Mouse (Mus musculus): ENCODE measurements around the gene Oas1f. TPM values are rescaled to one million over a fixed set of nuclear protein-coding genes. Genes with fewer than 3 reads are reported as not detected.
"Not testable (repeated sequence)": the region's sequence is repeated elsewhere in the genome, so short reads cannot be mapped to it uniquely, and the experiment has no call there.

The Oas1f gene
- total and polyA plus RNA-seq, 3 experiments, result not detected

GRCm38 (mm10) chr5:120902056-120902455, 54.9 kb downstream of the Oas1f start:
- Histone ChIP-seq H3K9me3 (replicated peaks; ENCODE audit: low read length) (no peaks in the 10 kb centered on the region), H3K9ac (ENCODE audit: insufficient read depth, low read depth) (no peak overlapping the region), H3K4me1 (ENCODE audit: control insufficient read depth in 1 of 2, insufficient read depth in 2 of 2) (no peaks in the 10 kb centered on the region), H3K4me2 (ENCODE audit: insufficient read depth, low read depth, poor library complexity, severe bottlenecking) (no peak overlapping the region), H3K27ac (ENCODE audit: insufficient read depth, low read depth) (no peak overlapping the region), H3K79me2 (replicated peaks; ENCODE audit: control insufficient read depth, extremely low read depth, insufficient read depth, poor library complexity, severe bottlenecking) (no peaks in the 10 kb centered on the region), H3K4me3 (replicated peaks in 1 of 3; ENCODE audit: low read depth in 2 of 3, low read length in 2 of 3, poor library complexity in 1 of 3) (no peak overlapping the region), H3K36me3 (replicated peaks in 1 of 2; ENCODE audit: control insufficient read depth in 1 of 2, insufficient read depth in 1 of 2, low read length in 1 of 2) (no peaks in the 10 kb centered on the region), H3K27me3 (replicated peaks) (peaks cover 17% of the 10 kb centered on the region)
- dilution Hi-C loops (cut with MboI; ENCODE audit: extremely low pct_ligation_motif_present, extremely low pct_unique_long_range_greater_than_20kb, low sequenced_read_pairs) (no loop called here), in situ Hi-C loops (cut with MboI; ENCODE audit: low pct_ligation_motif_present, low pct_unique_long_range_greater_than_20kb, low sequenced_read_pairs) (no loop called here)
- TF ChIP-seq KAT2A (IDR thresholded peaks at IDR 0.05; ENCODE audit: insufficient replicate concordance, low read length), result no peak
- TF ChIP-seq GABPA (IDR thresholded peaks at IDR 0.05; ENCODE audit: insufficient replicate concordance, low read depth, low read length), result no peak
- no peak for TF ChIP-seq MXI1 (IDR thresholded peaks at IDR 0.05; ENCODE audit: low read depth, low read length)
- TF ChIP-seq NRF1 (IDR thresholded peaks at IDR 0.05; ENCODE audit: low read depth, low read length), result no peak
- no peak for TF ChIP-seq CTCF (conservative IDR thresholded peaks at IDR 0.05 in 1 of 2, IDR thresholded peaks at IDR 0.05 in 1 of 2; ENCODE audit: low read depth in 2 of 2, low read length in 2 of 2)
- TF ChIP-seq ZC3H11A (IDR thresholded peaks at IDR 0.05; ENCODE audit: low read depth, low read length), result no peak
- no peak for TF ChIP-seq JUN (IDR thresholded peaks at IDR 0.05; ENCODE audit: insufficient read depth, low read depth, low read length)
- TF ChIP-seq POLR2A (IDR thresholded peaks at IDR 0.05; ENCODE audit: low read depth, low read length), result no peak
- no peak for TF ChIP-seq EP300 (IDR thresholded peaks at IDR 0.05; ENCODE audit: low read length)
- TF ChIP-seq TCF12 (IDR thresholded peaks at IDR 0.05; ENCODE audit: low read depth, low read length), result no peak
- no peak for TF ChIP-seq ELF1 (IDR thresholded peaks at IDR 0.05; ENCODE audit: low read depth, low read length)
- no peak for TF ChIP-seq IRF4 (IDR thresholded peaks at IDR 0.05; ENCODE audit: low read depth, low read length)
- TF ChIP-seq ZNF384 (IDR thresholded peaks at IDR 0.05; ENCODE audit: low read depth, low read length), result no peak
- TF ChIP-seq UBTF (IDR thresholded peaks at IDR 0.05; ENCODE audit: low read depth, low read length), result no peak
- no peak for TF ChIP-seq ZKSCAN1 (IDR thresholded peaks at IDR 0.05; ENCODE audit: borderline replicate concordance, low read depth, low read length)
- TF ChIP-seq MAZ (IDR thresholded peaks at IDR 0.05; ENCODE audit: low read depth, low read length), result no peak
- no peak for TF ChIP-seq CHD2 (IDR thresholded peaks at IDR 0.05; ENCODE audit: low read length)
- no peak for TF ChIP-seq NELFE (IDR thresholded peaks at IDR 0.05; ENCODE audit: low read depth, low read length)
- DNase-seq (ENCODE audit: extremely low read depth), result no peak

GRCm38 (mm10) chr5:120906791-120907733, 59.9 kb downstream of the Oas1f start, which contains the start of gene Oas1a:
Gene Oas1a, minus strand, starts transcription at chr5:120907521.
- H3K9ac ChIP-seq (ENCODE audit: insufficient read depth, low read depth); H3K4me3 ChIP-seq (replicated peaks in 1 of 3; ENCODE audit: low read depth in 2 of 3, low read length in 2 of 3, poor library complexity in 1 of 3); H3K36me3 ChIP-seq (replicated peaks in 1 of 2; ENCODE audit: control insufficient read depth in 1 of 2, insufficient read depth in 1 of 2, low read length in 1 of 2); H3K9me3 ChIP-seq (replicated peaks; ENCODE audit: low read length); H3K4me1 ChIP-seq (ENCODE audit: control insufficient read depth in 1 of 2, insufficient read depth in 2 of 2); dilution Hi-C loops (cut with MboI; ENCODE audit: extremely low pct_ligation_motif_present, extremely low pct_unique_long_range_greater_than_20kb, low sequenced_read_pairs); DNase-seq (ENCODE audit: extremely low read depth); H3K79me2 ChIP-seq (replicated peaks; ENCODE audit: control insufficient read depth, extremely low read depth, insufficient read depth, poor library complexity, severe bottlenecking); H3K27ac ChIP-seq (ENCODE audit: insufficient read depth, low read depth); in situ Hi-C loops (cut with MboI; ENCODE audit: low pct_ligation_motif_present, low pct_unique_long_range_greater_than_20kb, low sequenced_read_pairs): not testable (repeated sequence)
- H3K4me2 ChIP-seq (ENCODE audit: insufficient read depth, low read depth, poor library complexity, severe bottlenecking), result peak within 1 kb of the TSS; percentile 50; the same call in 1 of the 2 replicates
- peaks cover 16% of the 10 kb centered on the region for H3K27me3 ChIP-seq (replicated peaks)

Other genes with a start within 250 kb of the Oas1f start
- gene Rita1, start 234.8 kb upstream of the Oas1f start, total RNA-seq (2012; rRNA removed), result 6.3 and 7.3 TPM in 2 replicates
- 6.2 and 7.3 TPM in 2 replicates for gene Rita1, start 234.8 kb upstream of the Oas1f start, total RNA-seq (2014; rRNA removed)
- gene Rita1, start 234.8 kb upstream of the Oas1f start, polyA plus RNA-seq (2012; ENCODE audit: insufficient read length, low read depth), result 10.2 and 10.8 TPM in 2 replicates
- gene Ddx54, start 234.6 kb upstream of the Oas1f start, total RNA-seq (2012; rRNA removed), result 83.6 and 93.6 TPM in 2 replicates
- 56.6 and 63.7 TPM in 2 replicates for gene Ddx54, start 234.6 kb upstream of the Oas1f start, total RNA-seq (2014; rRNA removed)
- 91.8 and 96.8 TPM in 2 replicates for gene Ddx54, start 234.6 kb upstream of the Oas1f start, polyA plus RNA-seq (2012; ENCODE audit: insufficient read length, low read depth)
- not detected in 2 replicates for gene Cfap73, start 213.1 kb upstream of the Oas1f start, total RNA-seq (2012; rRNA removed)
- gene Cfap73, start 213.1 kb upstream of the Oas1f start, total RNA-seq (2014; rRNA removed), result not detected in 2 replicates
- gene Cfap73, start 213.1 kb upstream of the Oas1f start, polyA plus RNA-seq (2012; ENCODE audit: insufficient read length, low read depth), result 0.26 TPM in 1 of 2 replicates, not detected in the other
- gene Rasal1, start 198.6 kb upstream of the Oas1f start, total RNA-seq (2012; rRNA removed), result 15.6 and 17.7 TPM in 2 replicates
- gene Rasal1, start 198.6 kb upstream of the Oas1f start, total RNA-seq (2014; rRNA removed), result 11.7 TPM in 2 replicates
- 19.6 and 21.4 TPM in 2 replicates for gene Rasal1, start 198.6 kb upstream of the Oas1f start, polyA plus RNA-seq (2012; ENCODE audit: insufficient read length, low read depth)
- 3.2 and 3.9 TPM in 2 replicates for gene Dtx1, start 135.4 kb upstream of the Oas1f start, total RNA-seq (2012; rRNA removed)
- gene Dtx1, start 135.4 kb upstream of the Oas1f start, total RNA-seq (2014; rRNA removed), result 0.30 and 0.98 TPM in 2 replicates
- gene Dtx1, start 135.4 kb upstream of the Oas1f start, polyA plus RNA-seq (2012; ENCODE audit: insufficient read length, low read depth), result 2.1 and 2.9 TPM in 2 replicates
- gene Oas2, start 97.5 kb upstream of the Oas1f start, total RNA-seq (2012; rRNA removed), result not detected in 2 replicates
- not detected in 2 replicates for gene Oas2, start 97.5 kb upstream of the Oas1f start, total RNA-seq (2014; rRNA removed)
- not detected in 2 replicates for gene Oas2, start 97.5 kb upstream of the Oas1f start, polyA plus RNA-seq (2012; ENCODE audit: insufficient read length, low read depth)
- gene Oas3, start 69.7 kb upstream of the Oas1f start, total RNA-seq (2012; rRNA removed), result 0.13 and 0.30 TPM in 2 replicates
- gene Oas3, start 69.7 kb upstream of the Oas1f start, total RNA-seq (2014; rRNA removed), result not detected in 2 replicates
- 0.05 TPM in 1 of 2 replicates, not detected in the other for gene Oas3, start 69.7 kb upstream of the Oas1f start, polyA plus RNA-seq (2012; ENCODE audit: insufficient read length, low read depth)
- gene Oas1e, start 51.8 kb upstream of the Oas1f start, total RNA-seq (2012; rRNA removed), result not detected in 2 replicates
- not detected in 2 replicates for gene Oas1e, start 51.8 kb upstream of the Oas1f start, total RNA-seq (2014; rRNA removed)
- not detected in 2 replicates for gene Oas1e, start 51.8 kb upstream of the Oas1f start, polyA plus RNA-seq (2012; ENCODE audit: insufficient read length, low read depth)
- gene Oas1c, start 34.9 kb upstream of the Oas1f start, total RNA-seq (2012; rRNA removed), result 1.6 and 1.7 TPM in 2 replicates
- gene Oas1c, start 34.9 kb upstream of the Oas1f start, total RNA-seq (2014; rRNA removed), result 3.6 TPM in 2 replicates
- gene Oas1c, start 34.9 kb upstream of the Oas1f start, polyA plus RNA-seq (2012; ENCODE audit: insufficient read length, low read depth), result 3.6 and 4.7 TPM in 2 replicates
- not detected in 2 replicates for gene Oas1h, start 14.1 kb downstream of the Oas1f start, total RNA-seq (2012; rRNA removed)
- gene Oas1h, start 14.1 kb downstream of the Oas1f start, total RNA-seq (2014; rRNA removed), result not detected in 2 replicates
- gene Oas1h, start 14.1 kb downstream of the Oas1f start, polyA plus RNA-seq (2012; ENCODE audit: insufficient read length, low read depth), result not detected in 2 replicates
- gene Oas1g, start 40.2 kb downstream of the Oas1f start, total RNA-seq (2012; rRNA removed), result 0.17 TPM in 1 of 2 replicates, not detected in the other
- 0.19 TPM in 1 of 2 replicates, not detected in the other for gene Oas1g, start 40.2 kb downstream of the Oas1f start, total RNA-seq (2014; rRNA removed)
- gene Oas1g, start 40.2 kb downstream of the Oas1f start, polyA plus RNA-seq (2012; ENCODE audit: insufficient read length, low read depth), result not detected in 2 replicates
- 2.6 and 2.7 TPM in 2 replicates for gene Oas1a, start 60.2 kb downstream of the Oas1f start, total RNA-seq (2012; rRNA removed)
- gene Oas1a, start 60.2 kb downstream of the Oas1f start, total RNA-seq (2014; rRNA removed), result 1.6 and 1.7 TPM in 2 replicates
- gene Oas1a, start 60.2 kb downstream of the Oas1f start, polyA plus RNA-seq (2012; ENCODE audit: insufficient read length, low read depth), result 1.1 and 1.3 TPM in 2 replicates
- gene Oas1d, start 67.2 kb downstream of the Oas1f start, total RNA-seq (2012; rRNA removed), result not detected in 2 replicates
- not detected in 2 replicates for gene Oas1d, start 67.2 kb downstream of the Oas1f start, total RNA-seq (2014; rRNA removed)
- not detected in 2 replicates for gene Oas1d, start 67.2 kb downstream of the Oas1f start, polyA plus RNA-seq (2012; ENCODE audit: insufficient read length, low read depth)
- gene Rph3a, start 162.7 kb downstream of the Oas1f start, total RNA-seq (2012; rRNA removed), result not detected in 2 replicates
- not detected in 2 replicates for gene Rph3a, start 162.7 kb downstream of the Oas1f start, total RNA-seq (2014; rRNA removed)
- gene Rph3a, start 162.7 kb downstream of the Oas1f start, polyA plus RNA-seq (2012; ENCODE audit: insufficient read length, low read depth), result not detected in 2 replicates

All from CH12.LX (cell line).